In genomic region chr7:44848561-44849415, GRCm38 (mm10) we compare ENCODE assay signal across 8 mouse cellular contexts. TPM values are rescaled to one million over a fixed set of nuclear protein-coding genes. Genes with fewer than 3 reads are reported as not detected.
A peak's percentile ranks its signal among the peaks of the same experiment; 100 is the strongest.
DNase-seq lines count a peak whose midpoint lies in the region; ATAC-seq and TF ChIP-seq lines count a peak whose summit lies in the region.

Gene Akt1s1, plus strand, starts transcription at chr7:44848991.
Gene Tbc1d17, minus strand, starts transcription at chr7:44849079.

- H3K27ac ChIP-seq in cortical plate, adult 2 months (ENCODE audit: insufficient read depth, low read length), result peak within 1 kb of the TSS; percentile 87

- no peaks in the 10 kb centered on the region for H3K27me3 ChIP-seq in megakaryocyte, embryonic 14.5 days (replicated peaks)

- peaks cover 64% of the 10 kb centered on the region for H3K36me3 ChIP-seq in megakaryocyte, embryonic 14.5 days (replicated peaks; ENCODE audit: low read length)

- peak; percentile 82 for ATAC-seq in activated CD4-positive, CD25-positive, alpha-beta regulatory T cell, adult 4 months

- H3K4me3 ChIP-seq in cortical plate, adult 2 months (ENCODE audit: insufficient read depth, low read length), result peak within 1 kb of the TSS; percentile 45
- H3K4me3 ChIP-seq in megakaryocyte, embryonic 14.5 days (replicated peaks), result peak within 1 kb of the TSS; percentile 100

- H3K4me1 ChIP-seq in cortical plate, adult 2 months (ENCODE audit: control insufficient read depth, insufficient read depth, low read length), result peaks cover 3% of the 10 kb centered on the region
- H3K4me1 ChIP-seq in megakaryocyte, embryonic 14.5 days, result peaks cover 72% of the 10 kb centered on the region

- H3K9me3 ChIP-seq in megakaryocyte, embryonic 14.5 days, result no peaks in the 10 kb centered on the region

- TF ChIP-seq POLR2A in cortical plate, adult 2 months (IDR thresholded peaks at IDR 0.05; ENCODE audit: extremely low read depth, insufficient read depth, low read length), result peak; percentile 87

- DNase-seq in gastrocnemius, adult 8-10 months (ENCODE audit: low spot score in 2 of 2), result peak; percentile 99 to 100
- peak; percentile 98 for DNase-seq in hindlimb bud, embryonic 11.5 days (ENCODE audit: extremely low spot score, low read depth, low spot score)
- DNase-seq in left cerebral cortex, adult 8-10 months (ENCODE audit: low spot score in 2 of 2), result peak; percentile 99 to 100
- DNase-seq in right cerebral cortex, postnatal 10 days (ENCODE audit: low spot score in 2 of 2), result peak; percentile 100
- DNase-seq in urinary bladder, postnatal 25 days (ENCODE audit: low spot score), result peak; percentile 96

- no peak for TF ChIP-seq CTCF in cortical plate, adult 2 months (IDR thresholded peaks at IDR 0.05; ENCODE audit: extremely low read depth, insufficient read depth, low read length)

RNA-seq across cellular contexts. Expression of gene Akt1s1, which starts in this region (rescaled TPM):
- 1 to 10 TPM; 3.0 to 4.7 TPM for polyA plus RNA-seq in activated CD4-positive, CD25-positive, alpha-beta regulatory T cell, adult 4 months (2017; shearing (Covaris generic))
- 97.5 and 101 TPM in 2 replicates for polyA plus RNA-seq in cortical plate, adult 2 months (2012; rRNA removed)
- 100 to 1,000 TPM; 139 to 158 (median 141) TPM for total RNA-seq in gastrocnemius, adult 8-10 months (2022)
- total RNA-seq in left cerebral cortex, adult 8-10 months (2022), result 10 to 100 TPM; 53.8 to 68.8 (median 64.7) TPM
- polyA plus RNA-seq in megakaryocyte, embryonic 14.5 days (2012; ENCODE audit: insufficient read depth, low replicate concordance), result 372 and 2,506 TPM in 2 replicates

RNA-seq across cellular contexts. Expression of gene Tbc1d17, which starts in this region (rescaled TPM):
- polyA plus RNA-seq in activated CD4-positive, CD25-positive, alpha-beta regulatory T cell, adult 4 months (2017; shearing (Covaris generic)), result 10 to 100 TPM; 41.0 to 63.7 TPM
- 95.0 and 99.8 TPM in 2 replicates for polyA plus RNA-seq in cortical plate, adult 2 months (2012; rRNA removed)
- 10 to 100 TPM; 58.9 to 71.3 (median 63.3) TPM for total RNA-seq in gastrocnemius, adult 8-10 months (2022)
- 10 to 100 TPM; 76.4 to 88.3 (median 82.2) TPM for total RNA-seq in left cerebral cortex, adult 8-10 months (2022)
- polyA plus RNA-seq in megakaryocyte, embryonic 14.5 days (2012; ENCODE audit: insufficient read depth, low replicate concordance), result 44.5 TPM in 2 replicates

Comparison
In these comparisons a context has a peak if more than half of its experiments do, and no peak if none do; other contexts are left out.
1. Peak in every context shown above with its lines: DNase-seq, ATAC-seq, H3K4me3 ChIP-seq and H3K27ac ChIP-seq.
2. RNA of gene Akt1s1 (polyA plus RNA-seq): 372 to 2,506 TPM in megakaryocyte, embryonic 14.5 days and 97.5 to 101 TPM in cortical plate, adult 2 months; 3.0 to 4.7 TPM in activated CD4-positive, CD25-positive, alpha-beta regulatory T cell, adult 4 months; every median in the first group is over 10 times any median in the second.